Mouse (Mus musculus): ENCODE data around the gene Col24a1. TPM values are rescaled to one million over a fixed set of nuclear protein-coding genes. Genes with fewer than 3 reads are reported as not detected.
A peak's percentile ranks its signal among the peaks of the same experiment; 100 is the strongest.

Col24a1 gene
- polyA plus RNA-seq, 1 experiment from 2014 or later: 0.62 TPM

- ATAC-seq (ENCODE audit: low FRiP score): no peak
- H3K9ac ChIP-seq: no peak overlapping the region
- no peak overlapping the region for H3K27ac ChIP-seq
- H3K4me2 ChIP-seq: no peak overlapping the region
- no peaks in the 10 kb centered on the region for H3K9me3 ChIP-seq
- no peaks in the 10 kb centered on the region for H3K4me1 ChIP-seq (replicated peaks)
- no peak overlapping the region for H3K4me3 ChIP-seq
- H3K36me3 ChIP-seq: no peaks in the 10 kb centered on the region
- no peaks in the 10 kb centered on the region for H3K27me3 ChIP-seq
- 73% methylated on average over 10 of the region's 10 CpGs for WGBS
These were observed 256.5 kb downstream of the Col24a1 start for GRCm38 (mm10) chr3:145548441-145549415.

GRCm38 (mm10) chr3:145550216-145550615, 257.9 kb downstream of the Col24a1 start:
- Histone ChIP-seq H3K9ac (no peak overlapping the region), H3K27me3 (no peaks in the 10 kb centered on the region), H3K4me3 (no peak overlapping the region), H3K36me3 (no peaks in the 10 kb centered on the region), H3K4me1 (replicated peaks) (no peaks in the 10 kb centered on the region), H3K4me2 (no peak overlapping the region), H3K9me3 (no peaks in the 10 kb centered on the region), H3K27ac (no peak overlapping the region)
- ATAC-seq (ENCODE audit: low FRiP score): no peak
- 63% methylated on average over 3 of the region's 3 CpGs for WGBS

GRCm38 (mm10) chr3:145554388-145554787, 262.1 kb downstream of the Col24a1 start:
- WGBS: 78% methylated on average over 2 of the region's 2 CpGs

GRCm38 (mm10) chr3:145556206-145556605, 263.9 kb downstream of the Col24a1 start:
- Histone ChIP-seq H3K4me2 (no peak overlapping the region), H3K4me3 (no peak overlapping the region), H3K27ac (no peak overlapping the region), H3K27me3 (no peaks in the 10 kb centered on the region), H3K9ac (no peak overlapping the region), H3K9me3 (no peaks in the 10 kb centered on the region), H3K36me3 (no peaks in the 10 kb centered on the region), H3K4me1 (replicated peaks) (no peaks in the 10 kb centered on the region)
- ATAC-seq (ENCODE audit: low FRiP score): no peak
- WGBS: 95% methylated on average over 10 of the region's 10 CpGs

More at GRCm38 (mm10) chr3:145554388-145554787, 262.1 kb downstream of the Col24a1 start:
- no peaks in the 10 kb centered on the region for H3K9me3 ChIP-seq
- no peaks in the 10 kb centered on the region for H3K4me1 ChIP-seq (replicated peaks)
- H3K4me3 ChIP-seq: no peak overlapping the region
- H3K36me3 ChIP-seq: no peaks in the 10 kb centered on the region
- H3K27ac ChIP-seq: no peak overlapping the region
- H3K4me2 ChIP-seq: no peak overlapping the region
- ATAC-seq (ENCODE audit: low FRiP score): no peak
- H3K27me3 ChIP-seq: no peaks in the 10 kb centered on the region
- no peak overlapping the region for H3K9ac ChIP-seq

DNA sequence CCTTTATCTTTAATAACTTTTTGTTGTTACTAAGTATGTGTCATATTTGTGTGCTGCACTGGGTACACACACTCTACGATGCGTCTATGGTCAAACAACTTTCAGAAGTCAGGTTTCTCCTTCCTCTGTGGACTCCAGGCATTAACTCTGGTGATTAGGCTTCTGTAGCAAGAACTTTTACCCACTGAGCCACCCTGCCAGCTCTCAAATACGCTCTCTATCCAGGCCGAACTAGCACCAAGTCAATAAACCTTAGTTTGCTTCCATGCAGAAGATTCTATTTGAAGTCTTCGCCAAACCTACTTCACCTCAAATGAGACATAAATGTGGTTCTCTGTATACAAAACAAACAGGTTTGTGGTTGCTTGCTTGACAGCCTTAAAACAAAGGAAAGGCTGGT, 267.4 kb downstream of the Col24a1 start:
- H3K36me3 ChIP-seq: no peaks in the 10 kb centered on the region
- H3K4me3 ChIP-seq: no peak overlapping the region
- no peak overlapping the region for H3K27ac ChIP-seq
- peaks cover 5% of the 10 kb centered on the region for H3K9me3 ChIP-seq
- no peaks in the 10 kb centered on the region for H3K4me1 ChIP-seq (replicated peaks)
- no peak overlapping the region for H3K4me2 ChIP-seq
- 95% methylated on average over 5 of the region's 5 CpGs for WGBS
- ATAC-seq (ENCODE audit: low FRiP score): no peak
- H3K9ac ChIP-seq: no peak overlapping the region
- H3K27me3 ChIP-seq: no peaks in the 10 kb centered on the region

- H3K4me1 ChIP-seq (replicated peaks): no peaks in the 10 kb centered on the region
- no peak overlapping the region for H3K4me2 ChIP-seq
- no peak for ATAC-seq (ENCODE audit: low FRiP score)
- H3K9ac ChIP-seq: no peak overlapping the region
- H3K27me3 ChIP-seq: no peaks in the 10 kb centered on the region
- peaks cover 5% of the 10 kb centered on the region for H3K9me3 ChIP-seq
- no peaks in the 10 kb centered on the region for H3K36me3 ChIP-seq
- no peak overlapping the region for H3K27ac ChIP-seq
- no peak overlapping the region for H3K4me3 ChIP-seq
- WGBS: 83% methylated on average over 4 of the region's 4 CpGs
These were observed 267.8 kb downstream of the Col24a1 start for GRCm38 (mm10) chr3:145560117-145560516.

GRCm38 (mm10) chr3:145574468-145574867, 282.2 kb downstream of the Col24a1 start:
- Histone ChIP-seq H3K27me3 (no peaks in the 10 kb centered on the region), H3K9ac (no peak overlapping the region), H3K36me3 (peaks cover 15% of the 10 kb centered on the region), H3K9me3 (no peaks in the 10 kb centered on the region), H3K4me3 (no peak overlapping the region), H3K4me2 (no peak overlapping the region), H3K27ac (no peak overlapping the region), H3K4me1 (replicated peaks) (peaks cover 18% of the 10 kb centered on the region)
- 92% methylated on average over 3 of the region's 3 CpGs for WGBS
- no peak for ATAC-seq (ENCODE audit: low FRiP score)

DNA sequence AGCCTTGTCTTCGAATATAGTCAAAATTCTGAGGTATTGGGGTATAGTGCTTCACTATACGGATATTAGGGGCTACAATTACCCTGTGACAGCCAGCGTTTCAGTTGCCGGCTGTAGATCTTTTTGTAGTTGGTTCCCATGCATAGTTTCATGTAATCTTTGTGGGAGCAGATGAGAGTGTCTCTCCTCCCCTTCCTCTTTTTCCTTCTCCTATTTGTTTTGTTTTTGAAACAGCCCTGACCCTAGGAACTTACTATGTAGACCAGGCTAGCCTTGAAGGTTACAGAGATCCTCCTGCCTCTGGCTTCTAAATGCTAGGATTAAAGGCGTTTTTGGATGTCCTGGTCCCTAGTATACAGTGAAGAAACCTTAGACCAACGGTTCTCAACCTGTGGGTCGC, 283.1 kb downstream of the Col24a1 start:
- peak; percentile 41 for ATAC-seq (ENCODE audit: low FRiP score)
- Histone ChIP-seq H3K9me3 (no peaks in the 10 kb centered on the region), H3K27me3 (no peaks in the 10 kb centered on the region), H3K4me2 (peak overlapping the region; percentile 89; the same call in 1 of the 2 replicates), H3K4me1 (replicated peaks) (peaks cover 18% of the 10 kb centered on the region), H3K4me3 (peak overlapping the region; percentile 79), H3K36me3 (peaks cover 17% of the 10 kb centered on the region), H3K27ac (no peak overlapping the region), H3K9ac (no peak overlapping the region)
- 85% methylated on average over 7 of the region's 7 CpGs for WGBS

GRCm38 (mm10) chr3:145575743-145576481, 283.6 kb downstream of the Col24a1 start, which contains the start of gene Znhit6:
Gene Znhit6, plus strand, starts transcription at chr3:145576205.
- H3K9me3 ChIP-seq: no peaks in the 10 kb centered on the region
- peak within 1 kb of the TSS; percentile 89 for H3K4me2 ChIP-seq
- peak; percentile 93 for ATAC-seq (ENCODE audit: low FRiP score)
- peak within 1 kb of the TSS; percentile 83 for H3K9ac ChIP-seq
- no peaks in the 10 kb centered on the region for H3K27me3 ChIP-seq
- H3K27ac ChIP-seq: peak within 1 kb of the TSS; percentile 81
- H3K4me3 ChIP-seq: peak within 1 kb of the TSS; percentile 79
- peaks cover 20% of the 10 kb centered on the region for H3K36me3 ChIP-seq
- WGBS: 5% methylated on average over 37 of the region's 37 CpGs
- peaks cover 18% of the 10 kb centered on the region for H3K4me1 ChIP-seq (replicated peaks)

GRCm38 (mm10) chr3:145576482-145576822, 284.2 kb downstream of the Col24a1 start:
- Histone ChIP-seq H3K4me3 (peak overlapping the region; percentile 79), H3K36me3 (peaks cover 24% of the 10 kb centered on the region), H3K27me3 (no peaks in the 10 kb centered on the region), H3K4me2 (peak overlapping the region; percentile 89), H3K4me1 (replicated peaks) (peaks cover 18% of the 10 kb centered on the region), H3K9ac (peak overlapping the region; percentile 83), H3K9me3 (no peaks in the 10 kb centered on the region), H3K27ac (peak overlapping the region; percentile 81)
- no peak for ATAC-seq (ENCODE audit: low FRiP score)
- under 1% methylated on average over 11 of the region's 11 CpGs for WGBS

GRCm38 (mm10) chr3:145576876-145577275, 284.6 kb downstream of the Col24a1 start:
- ATAC-seq (ENCODE audit: low FRiP score): no peak; the same call in 1 of the 2 replicates
- Histone ChIP-seq H3K9ac (peak overlapping the region; percentile 83), H3K27ac (no peak overlapping the region), H3K9me3 (no peaks in the 10 kb centered on the region), H3K4me2 (peak overlapping the region; percentile 89), H3K4me1 (replicated peaks) (peaks cover 18% of the 10 kb centered on the region), H3K4me3 (peak overlapping the region; percentile 79), H3K27me3 (no peaks in the 10 kb centered on the region), H3K36me3 (peaks cover 24% of the 10 kb centered on the region)
- WGBS: 31% methylated on average over 15 of the region's 15 CpGs

DNA sequence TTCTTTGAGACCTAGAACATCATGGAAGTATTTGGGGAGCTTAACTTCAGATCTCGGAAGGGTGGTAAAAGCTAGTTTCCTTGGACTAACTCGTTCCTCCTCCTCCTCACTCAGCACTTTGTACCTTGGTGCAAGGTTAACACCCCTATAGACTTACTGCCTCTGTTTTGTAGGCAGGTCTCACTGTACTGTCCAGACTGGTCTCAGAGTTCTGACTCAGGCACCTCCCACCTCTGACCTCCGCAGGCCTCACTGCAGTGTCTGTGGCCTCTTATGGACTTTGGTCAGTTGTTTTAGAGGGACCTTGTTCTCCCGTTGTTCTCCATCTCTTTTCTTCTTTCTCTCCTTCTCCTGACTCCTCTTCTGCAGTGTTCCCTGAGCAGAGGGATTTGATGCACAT, 290.8 kb downstream of the Col24a1 start:
- Histone ChIP-seq H3K36me3 (peaks cover 63% of the 10 kb centered on the region), H3K4me1 (replicated peaks) (peaks cover 2% of the 10 kb centered on the region), H3K9me3 (no peaks in the 10 kb centered on the region), H3K4me2 (no peak overlapping the region), H3K9ac (no peak overlapping the region), H3K27ac (no peak overlapping the region), H3K4me3 (no peak overlapping the region), H3K27me3 (no peaks in the 10 kb centered on the region)
- 90% methylated on average over 4 of the region's 4 CpGs for WGBS
- no peak for ATAC-seq (ENCODE audit: low FRiP score)

Measured in hindbrain, embryonic 13.5 days (tissue).